Mouse (Mus musculus) ZHBTc4 (cell line): ENCODE results near the gene Atp11a.

ENCODE experiments used
- DNase-seq: peaks from one replicate; pipeline ENCODE4 v3.0.0-alpha.2; 2011; ENCODE audit warnings: low read depth, low spot score

The Atp11a gene

DNA sequence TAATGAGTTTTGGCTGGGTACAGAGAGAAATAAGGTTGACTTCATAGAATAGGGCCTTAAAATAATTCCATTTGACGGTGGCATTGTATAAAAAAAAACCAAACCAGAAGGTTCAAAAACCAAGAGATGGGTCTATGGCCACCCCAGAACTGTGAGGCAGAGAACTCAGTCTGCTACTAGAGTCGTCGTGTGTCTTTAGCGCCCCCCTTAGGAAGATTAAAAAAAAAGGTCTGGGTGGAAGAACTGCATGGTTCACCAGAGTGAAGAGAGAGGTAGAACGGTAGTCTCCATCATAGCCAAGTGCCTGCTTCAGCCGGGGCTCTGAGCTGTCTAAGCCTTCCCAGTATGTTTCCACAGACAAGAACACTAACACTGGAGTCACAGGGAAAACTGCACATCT lies 54.4 kb downstream of the Atp11a start:
- peak; percentile 17 for DNase-seq

DNA sequence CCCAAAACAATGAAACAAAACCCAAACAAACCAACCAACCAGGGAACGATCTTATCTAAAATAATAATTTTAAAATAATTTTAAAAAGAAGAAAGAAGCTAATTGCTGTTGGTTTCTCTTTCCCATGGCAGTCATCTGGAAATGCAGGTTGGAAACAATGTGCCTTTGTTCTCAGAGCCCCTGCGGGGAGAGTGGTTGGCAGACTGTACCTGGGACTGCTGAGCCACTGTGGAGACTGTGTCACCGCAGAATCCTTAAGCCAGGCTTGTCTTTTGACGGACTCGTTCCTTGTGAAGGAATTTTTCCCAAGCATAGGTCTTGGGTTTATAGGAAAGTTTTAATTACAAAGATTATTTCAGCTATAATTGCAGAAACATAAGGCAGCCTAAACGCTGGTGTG lies 59.6 kb downstream of the Atp11a start:
- DNase-seq = no peak

DNA sequence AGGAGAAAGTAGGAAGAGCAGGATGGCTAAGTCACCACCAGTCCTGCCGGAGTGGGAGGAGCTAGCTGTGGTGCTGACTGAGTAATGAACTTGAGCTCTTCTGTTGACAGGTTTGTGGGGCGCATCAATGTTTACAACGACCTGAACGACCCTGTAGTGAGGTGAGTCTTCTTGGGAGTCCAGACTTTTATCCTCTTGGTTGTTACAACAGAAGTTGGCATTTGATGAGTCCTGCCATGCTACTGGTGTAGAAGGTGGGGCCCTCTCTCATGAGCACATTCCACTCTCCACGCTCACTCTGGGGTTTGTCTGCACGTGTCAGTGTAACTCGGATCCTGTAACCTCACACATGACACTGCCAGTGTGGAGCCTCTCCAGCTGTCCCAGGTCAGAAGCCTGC lies 66.1 kb downstream of the Atp11a start:
- DNase-seq = no peak

DNA sequence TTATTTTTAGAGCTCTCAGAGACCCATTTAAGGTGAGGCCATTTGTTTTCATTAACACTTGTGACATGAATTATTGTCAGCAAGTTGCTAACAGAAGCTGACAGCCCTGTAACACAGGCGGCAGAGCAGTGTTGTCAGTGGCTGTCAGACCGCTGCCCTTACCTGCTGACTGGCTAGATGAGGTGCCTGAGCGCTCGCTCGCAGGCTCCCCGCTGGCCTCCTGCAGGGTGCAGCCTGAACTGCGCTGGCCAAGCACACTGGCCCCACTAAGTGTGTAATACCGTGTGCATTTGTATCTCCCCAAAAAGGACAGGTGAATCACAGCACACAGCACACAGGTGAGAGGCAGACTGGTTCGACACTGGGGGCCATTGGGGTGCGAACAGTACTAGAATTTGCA lies 67.7 kb downstream of the Atp11a start:
- DNase-seq = no peak

DNA sequence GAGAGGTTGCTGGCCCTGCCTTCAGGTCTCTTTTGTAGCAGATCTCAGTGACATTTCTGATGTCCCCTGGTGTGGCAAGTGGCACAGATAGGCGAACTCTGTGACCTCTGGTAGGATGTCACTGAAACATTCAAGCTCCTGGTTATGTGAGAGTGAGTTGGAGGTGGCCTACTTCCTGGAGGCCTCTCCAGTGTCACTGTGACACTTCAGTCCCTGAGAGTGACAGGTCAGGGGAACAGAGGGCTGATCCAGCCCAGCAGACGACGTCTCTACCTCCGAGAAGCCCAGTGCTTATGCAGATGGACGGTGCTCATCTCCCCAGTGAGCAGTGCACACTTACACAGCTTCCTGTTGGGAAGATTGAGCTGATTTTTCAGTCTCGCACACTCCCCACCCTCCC lies 68.4 kb downstream of the Atp11a start:
- DNase-seq = no peak

DNA sequence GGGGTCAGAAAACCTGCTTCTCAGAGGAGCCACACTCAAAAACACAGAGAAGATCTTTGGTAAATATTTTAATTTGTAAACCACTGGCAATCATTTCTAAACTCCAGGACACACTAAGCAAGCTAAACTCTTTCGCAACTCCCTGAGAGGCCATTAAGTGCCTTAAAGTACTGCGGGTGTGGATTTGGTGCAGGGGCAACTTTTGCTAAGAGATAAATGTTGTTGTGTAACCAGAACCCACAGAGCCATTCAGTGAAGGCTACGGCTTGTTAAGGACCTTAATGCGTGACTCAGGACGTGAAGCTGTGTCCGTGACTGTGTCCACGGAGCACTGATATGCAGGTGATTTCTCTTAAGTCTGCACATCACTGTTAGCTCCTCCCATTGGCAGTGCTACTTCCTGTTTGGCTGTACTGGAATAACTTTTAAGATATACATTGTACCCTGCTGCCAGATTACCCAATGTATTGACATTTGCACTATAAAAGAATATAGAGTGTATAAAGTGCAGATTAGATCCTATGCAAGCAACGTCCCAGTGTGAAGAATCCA lies 68.9 kb downstream of the Atp11a start:
- no peak for DNase-seq

DNA sequence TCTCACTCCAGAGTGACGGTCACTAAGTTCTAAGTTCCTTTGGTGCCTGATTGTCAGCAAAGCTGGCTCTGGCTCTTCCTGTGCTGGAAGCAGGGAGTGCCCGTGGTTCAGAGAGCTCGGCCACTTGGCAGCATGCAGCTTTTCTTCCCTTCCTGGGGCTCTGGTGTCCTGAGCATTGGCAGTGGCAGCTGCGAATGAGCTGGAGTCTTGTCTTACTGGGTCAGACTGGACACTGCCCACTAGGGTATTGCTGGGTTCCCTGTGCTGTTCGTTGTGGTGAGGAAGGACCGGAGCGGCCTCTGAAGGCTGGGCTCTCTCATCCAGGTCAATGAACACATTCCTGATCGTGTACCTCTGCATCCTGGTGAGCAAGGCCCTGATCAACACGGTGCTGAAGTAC lies 70.3 kb downstream of the Atp11a start:
- no peak for DNase-seq

DNA sequence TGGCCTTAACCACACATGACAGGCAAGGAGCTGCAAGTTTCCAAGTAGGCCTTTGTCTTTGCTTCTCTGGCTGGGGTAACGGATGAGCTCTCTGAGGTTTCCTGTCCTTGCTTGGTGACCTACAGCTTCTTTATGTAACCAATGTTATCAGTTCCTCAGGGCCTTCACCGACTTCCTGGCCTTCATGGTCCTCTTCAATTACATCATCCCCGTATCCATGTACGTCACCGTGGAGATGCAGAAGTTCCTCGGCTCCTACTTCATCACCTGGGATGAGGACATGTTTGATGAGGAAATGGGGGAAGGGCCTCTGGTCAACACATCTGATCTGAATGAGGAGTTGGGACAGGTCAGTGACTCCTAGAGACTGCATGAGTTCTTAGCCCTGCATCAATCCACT lies 71.5 kb downstream of the Atp11a start:
- no peak for DNase-seq

DNA sequence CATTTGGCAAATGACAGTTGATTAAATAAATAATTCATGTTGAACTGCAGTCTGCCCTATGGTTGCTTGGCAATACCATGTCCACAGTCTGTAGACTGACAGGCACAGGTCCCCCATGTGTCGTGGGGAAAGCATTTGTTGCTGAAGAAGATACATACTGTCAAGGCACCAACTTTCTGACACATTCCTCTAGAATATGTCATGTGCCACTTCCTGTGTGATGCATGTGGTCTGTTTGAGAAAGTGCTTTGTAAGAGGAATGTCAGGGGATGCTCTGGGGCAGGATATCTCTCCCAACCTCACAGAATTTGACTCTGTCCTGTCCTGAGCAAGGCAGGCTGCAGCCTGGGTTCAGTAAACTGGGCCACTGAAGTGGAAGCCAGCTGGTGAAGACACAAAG lies 72.6 kb downstream of the Atp11a start:
- no peak for DNase-seq

DNA sequence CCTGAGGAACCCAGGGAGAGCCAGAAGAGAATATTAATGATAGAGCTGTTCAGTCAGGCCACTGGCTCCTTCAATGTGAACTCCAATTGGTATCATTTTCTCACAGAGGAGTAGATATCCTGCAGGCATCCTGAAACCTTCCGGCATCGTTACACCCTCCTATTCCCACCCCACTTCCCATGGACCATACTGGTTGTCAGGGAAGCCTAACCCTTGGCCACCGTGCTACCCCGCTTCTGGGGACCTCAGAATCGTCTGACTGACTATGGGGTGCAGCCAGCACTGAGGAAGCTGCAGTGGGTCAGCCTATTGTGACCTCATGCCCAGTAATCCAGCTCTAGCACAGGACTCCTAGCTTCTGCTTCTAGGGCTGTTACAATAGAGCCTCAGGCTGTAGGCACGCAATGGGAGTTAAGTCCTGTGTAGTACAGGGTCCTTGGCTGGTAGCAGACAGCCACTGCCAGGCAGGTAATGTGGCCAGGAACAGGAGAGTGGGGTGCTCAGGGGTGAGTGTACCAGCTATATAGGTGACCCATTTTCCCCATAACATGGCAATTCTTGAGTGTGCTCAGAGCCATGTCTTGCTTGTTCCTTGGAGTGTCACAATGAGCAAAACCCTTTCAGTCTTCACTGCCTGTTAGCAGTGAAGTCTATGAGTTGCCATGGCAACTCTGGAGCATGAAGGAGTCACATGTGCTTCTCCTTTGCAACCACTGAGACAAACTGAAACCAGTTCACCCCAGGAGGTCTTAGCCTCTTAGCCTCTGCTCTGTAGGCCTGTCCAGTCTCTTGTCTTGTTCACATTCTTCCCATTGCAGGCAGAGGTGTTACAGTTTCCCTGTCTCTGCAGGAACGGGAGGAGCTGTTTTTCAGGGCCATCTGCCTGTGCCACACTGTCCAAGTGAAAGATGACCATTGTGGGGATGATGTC lies 75.1 kb downstream of the Atp11a start:
- peak; percentile 50 for DNase-seq

DNA sequence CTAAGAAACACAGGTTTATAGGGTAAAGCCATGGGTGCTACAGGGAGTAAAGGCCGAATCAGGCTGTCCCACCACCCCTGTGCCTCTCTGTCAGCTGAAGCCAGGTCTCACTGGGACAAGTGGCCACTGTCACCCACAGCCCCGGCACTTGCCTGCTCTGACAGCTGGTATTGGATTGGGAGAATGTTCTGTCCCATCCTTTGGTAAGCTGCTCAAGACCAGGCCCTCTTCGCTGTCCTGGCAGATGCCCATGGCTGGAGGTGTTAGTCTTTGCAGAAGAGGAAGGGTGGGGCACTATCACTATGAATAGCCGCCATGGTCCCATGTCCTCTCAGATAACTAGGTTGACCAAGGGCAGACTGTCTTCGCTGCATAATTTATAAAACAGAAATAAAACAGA lies 76.8 kb downstream of the Atp11a start:
- DNase-seq = no peak

DNA sequence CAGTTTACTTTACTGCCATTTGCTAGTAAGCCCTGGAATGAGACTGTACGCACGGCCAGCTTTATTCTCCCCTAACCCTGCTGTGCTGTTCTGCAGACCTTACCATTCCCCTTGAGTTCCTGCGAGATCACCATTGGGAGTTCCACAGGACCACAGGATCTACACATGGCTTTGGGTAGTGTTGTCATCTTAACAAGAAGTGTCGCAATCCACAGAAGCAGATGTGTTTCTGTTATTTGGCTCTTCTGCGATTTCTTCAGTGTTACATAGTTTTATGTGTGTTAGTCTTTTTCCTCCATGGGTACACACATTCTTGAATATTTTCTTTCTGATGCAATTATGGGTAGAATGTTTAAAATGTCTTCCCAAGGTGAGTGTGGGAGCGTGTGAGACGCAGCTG lies 84.0 kb downstream of the Atp11a start:
- DNase-seq = no peak

DNA sequence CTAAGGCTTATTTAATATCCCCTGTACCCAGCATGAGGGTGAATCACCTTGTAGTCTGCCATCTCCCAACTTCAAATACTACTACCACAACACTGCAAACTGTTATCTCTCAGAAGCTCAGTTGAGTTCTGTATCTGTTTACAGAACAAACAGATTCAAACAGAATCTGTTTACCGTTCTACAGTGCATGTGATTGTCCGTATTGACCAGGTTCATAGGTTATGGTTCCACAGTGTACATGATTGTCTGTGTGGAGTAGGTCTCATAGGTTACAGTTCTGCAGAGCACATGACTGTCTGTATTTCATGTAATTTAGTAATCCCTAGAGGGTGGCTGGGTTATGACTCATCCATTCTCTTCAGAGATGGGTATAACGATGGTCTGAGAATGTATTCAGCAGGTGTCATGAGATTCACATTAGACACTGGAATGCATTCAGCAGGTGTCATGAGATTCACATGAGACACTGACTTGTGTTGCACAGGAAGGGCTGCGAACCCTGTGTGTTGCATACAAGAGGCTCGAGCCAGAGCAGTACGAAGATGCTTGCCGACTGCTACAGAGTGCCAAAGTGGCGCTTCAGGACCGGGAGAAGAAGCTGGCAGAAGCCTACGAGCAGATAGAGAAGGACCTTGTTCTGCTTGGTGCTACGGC lies 85.7 kb downstream of the Atp11a start:
- no peak for DNase-seq

DNA sequence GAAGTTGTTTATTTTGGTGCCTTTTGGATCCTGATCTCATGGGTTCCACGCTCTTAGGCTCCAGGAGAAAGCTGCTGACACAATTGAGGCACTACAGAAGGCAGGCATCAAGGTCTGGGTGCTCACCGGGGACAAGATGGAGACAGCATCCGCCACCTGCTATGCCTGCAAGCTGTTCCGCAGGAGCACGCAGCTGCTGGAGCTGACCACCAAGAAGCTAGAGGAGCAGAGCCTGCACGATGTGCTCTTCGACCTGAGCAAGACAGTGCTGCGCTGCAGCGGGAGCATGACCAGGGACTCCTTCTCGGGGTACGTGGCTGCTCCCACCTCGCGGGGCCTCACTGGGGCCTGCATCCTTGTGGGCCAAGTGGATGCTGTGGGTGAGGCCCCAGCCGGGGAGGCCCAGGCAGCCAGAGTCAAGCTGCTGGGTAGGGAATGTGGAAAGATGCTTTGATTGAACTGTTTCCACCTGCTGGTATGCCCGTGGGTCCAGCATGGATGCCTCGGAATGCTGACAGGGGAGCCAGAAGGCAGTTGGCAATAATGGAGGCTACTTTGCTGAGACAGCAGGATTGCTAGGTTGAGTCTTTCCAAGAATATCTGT lies 87.6 kb downstream of the Atp11a start:
- DNase-seq = no peak

DNA sequence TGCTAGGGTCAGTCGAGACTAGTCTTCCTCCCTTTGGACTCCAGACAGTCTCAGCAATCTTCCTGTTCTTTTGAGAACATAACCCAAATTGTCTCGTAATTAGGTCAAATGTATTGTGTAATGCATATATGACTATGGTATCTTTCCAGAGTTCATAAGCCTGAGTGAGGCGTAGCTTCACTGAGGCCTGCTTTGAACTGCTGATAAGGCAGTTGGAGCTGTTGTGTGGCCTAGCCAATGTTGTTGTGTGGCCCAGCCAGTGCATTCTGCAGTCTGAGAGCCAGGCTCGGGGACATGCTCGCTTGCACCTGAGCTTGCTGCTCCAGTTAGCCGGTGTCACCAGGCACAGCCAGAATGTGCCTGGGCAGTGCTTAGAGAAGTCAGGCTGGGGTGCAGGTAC lies 89.6 kb downstream of the Atp11a start:
- DNase-seq = no peak

DNA sequence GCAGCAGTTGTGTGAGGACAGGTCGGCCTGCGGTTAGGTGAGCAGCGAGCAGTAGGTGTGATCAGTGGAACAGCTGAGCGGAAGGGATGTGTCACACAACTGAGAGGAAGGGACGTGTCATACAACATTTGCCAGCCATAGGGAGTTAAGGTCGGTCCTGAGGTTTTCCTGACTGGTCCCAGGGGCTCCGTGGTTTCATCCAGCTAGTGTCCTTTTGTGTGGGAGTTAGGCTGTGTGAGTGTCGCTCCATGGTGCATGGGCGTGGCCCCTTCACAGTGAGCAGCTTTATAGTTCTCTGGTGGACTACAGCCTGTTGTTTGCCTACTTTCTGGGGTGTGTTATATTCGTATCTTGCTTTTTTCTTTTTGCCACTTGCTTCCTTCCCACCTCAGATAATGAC lies 94.4 kb downstream of the Atp11a start:
- peak; percentile 48 for DNase-seq

DNA sequence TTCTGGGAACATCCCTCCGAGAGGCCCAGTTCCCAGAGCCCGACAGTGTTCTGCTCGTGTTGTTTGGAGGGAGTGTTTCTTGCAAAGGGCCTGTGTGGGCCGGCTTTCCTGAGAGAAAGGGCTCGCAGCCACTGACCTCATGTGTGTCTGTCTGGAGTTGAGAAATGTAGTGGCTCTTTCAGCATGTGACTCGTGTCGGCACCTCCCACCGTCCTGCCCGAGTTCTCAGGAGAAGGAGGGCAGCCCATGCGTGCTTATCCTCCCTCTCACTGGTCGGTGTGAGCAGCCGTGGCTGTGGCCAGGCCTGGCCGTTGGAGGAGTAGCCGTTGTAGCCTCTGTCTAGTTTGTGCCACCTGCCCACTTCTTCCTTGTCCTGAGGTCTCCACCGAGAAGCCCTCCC lies 99.2 kb downstream of the Atp11a start:
- DNase-seq = no peak

DNA sequence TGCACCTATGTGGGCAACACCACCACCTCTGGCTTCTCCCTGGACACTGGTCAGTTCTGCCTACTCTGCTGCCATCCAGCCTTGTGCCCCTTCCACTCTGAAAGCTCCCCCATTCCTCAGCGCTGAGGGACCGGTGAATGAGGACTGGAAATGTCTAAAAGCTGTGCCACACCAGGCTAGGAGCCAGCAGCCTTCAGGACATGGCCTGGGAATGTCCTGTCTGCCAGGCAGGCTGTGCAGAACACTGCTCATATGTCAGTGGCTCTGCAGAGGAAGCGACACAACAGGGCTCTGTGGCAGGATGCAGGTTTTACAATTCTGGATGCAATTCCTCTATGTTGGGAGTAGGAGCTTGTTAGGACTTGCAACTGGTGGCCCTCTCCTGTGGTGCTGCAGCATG lies 106.2 kb downstream of the Atp11a start:
- no peak for DNase-seq

DNA sequence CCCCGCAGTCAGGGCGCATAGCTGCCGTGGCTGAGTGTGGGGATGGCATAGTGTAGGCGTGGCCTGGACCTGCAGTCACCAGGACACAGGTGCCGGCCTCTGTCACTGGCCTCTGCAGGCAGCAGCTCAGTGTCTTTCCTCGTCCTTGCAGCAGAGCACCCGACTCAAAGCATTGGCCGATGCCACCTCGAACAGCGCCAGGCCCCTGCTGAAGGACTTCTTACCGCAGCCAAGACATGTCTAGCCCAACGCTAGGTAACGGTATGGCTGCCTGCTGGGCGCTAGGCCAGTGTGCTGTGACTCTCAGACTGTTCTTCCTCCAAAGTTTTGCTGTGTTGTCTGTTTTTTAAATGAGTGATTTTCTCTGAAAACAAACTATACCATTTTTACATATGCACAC lies 106.8 kb downstream of the Atp11a start:
- no peak for DNase-seq

DNA sequence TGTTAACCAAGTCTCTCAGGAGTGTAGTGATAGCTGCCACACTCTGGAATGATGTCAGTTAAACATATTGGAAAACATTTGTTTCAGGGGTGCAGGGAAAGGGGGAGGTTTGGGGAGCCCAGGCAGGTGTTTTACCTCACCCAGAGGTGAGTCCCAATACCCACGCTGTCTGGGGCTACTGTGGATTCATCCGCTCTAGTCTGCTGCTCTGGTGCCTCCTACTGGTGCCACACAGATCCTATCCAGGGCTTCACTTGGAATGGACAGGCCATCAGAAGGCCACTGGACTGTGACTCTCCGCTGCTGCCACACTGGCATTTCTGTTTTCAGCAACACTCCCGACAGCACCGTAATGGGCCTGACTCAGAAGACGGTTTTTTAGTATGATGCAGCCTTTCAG lies 109.0 kb downstream of the Atp11a start:
- no peak for DNase-seq

DNA sequence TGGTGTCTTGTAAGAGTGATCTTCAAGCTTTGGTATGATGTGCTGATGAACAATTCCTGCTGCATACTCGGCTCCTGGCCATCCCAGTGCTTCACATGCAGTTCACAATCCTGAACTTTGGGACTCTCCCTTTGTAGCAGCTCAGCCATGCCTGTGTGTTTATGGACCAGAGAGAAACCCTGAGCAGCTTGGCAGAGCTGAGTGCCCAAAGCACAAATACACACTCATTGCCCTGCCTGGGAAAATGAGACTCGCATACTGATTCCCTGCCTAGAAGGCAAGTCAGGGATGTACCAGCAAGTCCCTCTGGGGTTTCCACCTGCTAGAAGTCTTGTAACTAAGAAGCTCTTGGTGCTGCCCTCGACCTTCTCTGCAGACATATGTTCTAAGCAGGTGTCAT lies 112.8 kb downstream of the Atp11a start:
- DNase-seq = no peak

DNA sequence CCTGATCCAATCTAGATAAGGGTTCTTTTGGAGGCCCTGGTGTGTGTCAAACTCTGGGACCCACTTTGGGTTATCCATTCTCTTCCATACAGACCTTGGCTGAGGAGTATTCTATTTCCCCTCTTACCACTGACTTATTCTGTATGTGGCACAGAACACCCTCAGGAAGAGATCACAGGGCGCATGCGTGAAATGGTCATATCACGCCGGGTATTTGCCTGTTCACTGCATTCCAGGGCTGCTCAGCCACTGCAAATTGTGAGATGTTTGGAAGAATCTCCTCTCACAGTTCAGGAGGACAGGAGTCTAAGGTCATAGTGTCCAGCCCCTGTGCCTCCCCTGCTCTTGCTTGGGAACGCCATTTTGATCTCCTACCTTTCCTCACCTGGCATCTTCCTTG lies 113.8 kb downstream of the Atp11a start:
- peak; percentile 51 for DNase-seq

DNA sequence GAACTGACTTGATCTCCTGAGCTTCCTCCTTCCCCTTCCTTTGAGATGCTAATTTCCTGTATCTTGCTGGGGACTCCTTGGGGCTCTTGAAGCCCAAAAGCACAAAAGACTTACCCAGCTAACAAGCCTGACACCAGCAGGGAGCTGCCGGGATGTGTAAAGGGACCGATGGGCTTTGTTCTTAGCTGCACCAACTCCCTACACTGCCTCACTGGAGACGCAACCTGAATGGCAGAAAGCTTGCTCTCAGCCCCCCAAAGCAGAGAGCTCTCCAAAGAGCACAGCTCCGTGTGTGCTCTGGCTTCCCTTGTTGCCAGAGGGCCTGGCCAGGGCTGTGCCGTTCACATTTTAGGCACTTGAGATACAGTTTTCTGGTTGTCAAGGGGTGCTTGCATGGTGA lies 114.6 kb downstream of the Atp11a start:
- DNase-seq = peak; percentile 95
